Mouse (Mus musculus) spleen, adult 18-20 months (tissue): ENCODE data around the gene Apol9b.

Experiments
- DNase-seq, 2 experiments: peaks; one replicate each; pipeline ENCODE4 v3.0.0; 2022; ENCODE audit warnings: mixed read lengths in 2 of 2

The Apol9b gene

GRCm38 (mm10) chr15:77748414-77748813 lies 19.6 kb downstream of the Apol9b start:
- DNase-seq = no peak

- no peak for DNase-seq
These were observed 20.9 kb downstream of the Apol9b start for GRCm38 (mm10) chr15:77749717-77750116.

- peak in 1 of 2 experiments; percentile 49 for DNase-seq
These were observed 21.6 kb downstream of the Apol9b start for GRCm38 (mm10) chr15:77750461-77750860.

- DNase-seq = no peak
These were observed 23.6 kb downstream of the Apol9b start for GRCm38 (mm10) chr15:77752443-77752842.

- no peak for DNase-seq
These were observed 26.3 kb downstream of the Apol9b start for GRCm38 (mm10) chr15:77755132-77755531.

- no peak for DNase-seq
These were observed 27.2 kb downstream of the Apol9b start for GRCm38 (mm10) chr15:77756081-77756480.

GRCm38 (mm10) chr15:77756848-77757247 lies 28.0 kb downstream of the Apol9b start, which contains the start of gene Apol8:
Gene Apol8 (minus strand): TSS chr15:77757003.
- DNase-seq = peak in 1 of 2 experiments; percentile 41

- no peak for DNase-seq
These were observed 28.9 kb downstream of the Apol9b start for GRCm38 (mm10) chr15:77757586-77758226.

GRCm38 (mm10) chr15:77760037-77760436 lies 31.2 kb downstream of the Apol9b start:
- no peak for DNase-seq

- no peak for DNase-seq
These were observed 32.2 kb downstream of the Apol9b start for GRCm38 (mm10) chr15:77761083-77761482.

- peak in 1 of 2 experiments; percentile 44 for DNase-seq
These were observed 32.9 kb downstream of the Apol9b start for GRCm38 (mm10) chr15:77761561-77762380.

- no peak for DNase-seq
These were observed 34.2 kb downstream of the Apol9b start for GRCm38 (mm10) chr15:77763050-77763449.

GRCm38 (mm10) chr15:77763702-77764101 lies 34.9 kb downstream of the Apol9b start:
- DNase-seq = no peak

GRCm38 (mm10) chr15:77764391-77765006 lies 35.7 kb downstream of the Apol9b start:
- DNase-seq = no peak

- no peak for DNase-seq
These were observed 36.8 kb downstream of the Apol9b start for GRCm38 (mm10) chr15:77765484-77766093.

- DNase-seq = no peak
These were observed 38.1 kb downstream of the Apol9b start for GRCm38 (mm10) chr15:77766981-77767380.

- no peak for DNase-seq
These were observed 41.5 kb downstream of the Apol9b start for GRCm38 (mm10) chr15:77770341-77770740.

GRCm38 (mm10) chr15:77770942-77771341 lies 42.1 kb downstream of the Apol9b start:
- DNase-seq = no peak

- DNase-seq = no peak
These were observed 44.5 kb downstream of the Apol9b start for GRCm38 (mm10) chr15:77773099-77773915.

GRCm38 (mm10) chr15:77774303-77774702 lies 45.5 kb downstream of the Apol9b start:
- DNase-seq = no peak

- DNase-seq = peak; percentile 55 to 80
These were observed 46.5 kb downstream of the Apol9b start for GRCm38 (mm10) chr15:77775186-77775963.
